Mouse (Mus musculus) hindbrain, embryonic 13.5 days (tissue): ENCODE data around the gene Klhl35. TPM values are rescaled to one million over a fixed set of nuclear protein-coding genes. Genes with fewer than 3 reads are reported as not detected.
A peak's percentile ranks its signal among the peaks of the same experiment; 100 is the strongest.

ENCODE experiments used
- ATAC-seq: fragments of 200-750 bp; cut with Nextera tagmentation; 2 replicates; pipeline ENCODE4 v1.8.0; 2017; ENCODE audit warnings: moderate TSS enrichment; ENCODE audit not compliant: low FRiP score
- H3K27ac ChIP-seq: fragments of 300-500 bp; sonication (generic); 2 replicates; pipeline ENCODE4 v1.5.1; 2015; ENCODE audit warnings: inconsistent platforms, mild to moderate bottlenecking, moderate library complexity
- H3K27me3 ChIP-seq: fragments of 300-500 bp; sonication (generic); 2 replicates; pipeline ENCODE4 v1.6.1; 2015; ENCODE audit warnings: mild to moderate bottlenecking, inconsistent platforms
- H3K36me3 ChIP-seq: fragments of 300-500 bp; sonication (generic); 2 replicates; pipeline ENCODE4 v1.6.1; 2015; ENCODE audit warnings: mild to moderate bottlenecking, inconsistent platforms
- H3K4me1 ChIP-seq: fragments of 300-500 bp; sonication (generic); replicated peaks from 2 replicates; pipeline ENCODE4 v1.6.1; 2015; ENCODE audit warnings: inconsistent platforms
- H3K4me2 ChIP-seq: fragments of 300-500 bp; sonication (generic); 2 replicates; pipeline ENCODE4 v1.6.1; 2015; ENCODE audit warnings: inconsistent platforms, mild to moderate bottlenecking, moderate library complexity
- H3K4me3 ChIP-seq: fragments of 300-500 bp; sonication (generic); 2 replicates; pipeline ENCODE4 v1.5.1; 2015; ENCODE audit warnings: mild to moderate bottlenecking, inconsistent platforms
- H3K9ac ChIP-seq: fragments of 300-500 bp; sonication (generic); 2 replicates; pipeline ENCODE4 v1.6.1; 2015; ENCODE audit warnings: mild to moderate bottlenecking, inconsistent platforms
- H3K9me3 ChIP-seq: fragments of 300-500 bp; sonication (generic); 2 replicates; pipeline ENCODE4 v1.6.1; 2016; ENCODE audit warnings: inconsistent platforms
- WGBS: fragments of 180-500 bp; shearing (Covaris S2); methylation state at CpG from one replicate; pipeline ENCODE4 v1.1.7; 2015; 5-methylcytosine and 5-hydroxymethylcytosine counted together
- polyA plus RNA-seq: library from polyadenylated mRNA; unstranded; fragments of >200 nt; fragmentation: Nextera tagmentation; extraction: Ambion mirVana; gene quantifications from 2 replicates; pipeline ENCODE4 v1.2.1, GENCODE M21; 2015

Gene Klhl35
- polyA plus RNA-seq, 1 experiment from 2014 or later: 12.2 TPM

GRCm38 (mm10) chr7:99434672-99435250 is 31.0 kb upstream of the Klhl35 start:
- ATAC-seq: no peak
- Histone ChIP-seq H3K9me3 (no peaks in the 10 kb centered on the region), H3K4me1 (peaks cover 47% of the 10 kb centered on the region), H3K4me2 (no peak overlapping the region), H3K9ac (peak overlapping the region; percentile 49), H3K27ac (peak overlapping the region; percentile 42; the same call in 1 of the 2 replicates), H3K27me3 (no peaks in the 10 kb centered on the region), H3K4me3 (no peak overlapping the region), H3K36me3 (peaks cover 14% of the 10 kb centered on the region)
- WGBS: 53% methylated on average over 12 of the region's 12 CpGs

GRCm38 (mm10) chr7:99436530-99436929 is 29.3 kb upstream of the Klhl35 start:
- ATAC-seq: no peak
- Histone ChIP-seq H3K9ac (0 out of 2 replicates have a peak overlapping the region, but pooled peaks have one; percentile 39), H3K27me3 (no peaks in the 10 kb centered on the region), H3K9me3 (no peaks in the 10 kb centered on the region), H3K4me3 (no peak overlapping the region), H3K27ac (peak overlapping the region; percentile 4; the same call in 1 of the 2 replicates), H3K4me1 (peaks cover 57% of the 10 kb centered on the region), H3K36me3 (peaks cover 24% of the 10 kb centered on the region), H3K4me2 (no peak overlapping the region)
- 5% methylated on average over 4 of the region's 4 CpGs for WGBS

GRCm38 (mm10) chr7:99438881-99439280 is 26.9 kb upstream of the Klhl35 start:
- Histone ChIP-seq H3K4me1 (peaks cover 56% of the 10 kb centered on the region), H3K9ac (no peak overlapping the region), H3K4me2 (no peak overlapping the region), H3K36me3 (peaks cover 33% of the 10 kb centered on the region), H3K27ac (no peak overlapping the region), H3K27me3 (no peaks in the 10 kb centered on the region), H3K4me3 (no peak overlapping the region), H3K9me3 (no peaks in the 10 kb centered on the region)
- ATAC-seq: no peak
- 63% methylated on average over 10 of the region's 10 CpGs for WGBS

- H3K27me3 ChIP-seq: no peaks in the 10 kb centered on the region
- 0 out of 2 replicates have a peak overlapping the region, but pooled peaks have one; percentile 14 for H3K9ac ChIP-seq
- H3K36me3 ChIP-seq: peaks cover 41% of the 10 kb centered on the region
- WGBS: 20% methylated on average over 6 of the region's 6 CpGs
- 0 out of 2 replicates have a peak, but pooled peaks have one; percentile 16 for ATAC-seq
- H3K4me3 ChIP-seq: no peak overlapping the region
- peak overlapping the region; percentile 30 for H3K27ac ChIP-seq
- no peak overlapping the region for H3K4me2 ChIP-seq
- H3K4me1 ChIP-seq: peaks cover 37% of the 10 kb centered on the region
- no peaks in the 10 kb centered on the region for H3K9me3 ChIP-seq
Observed at GRCm38 (mm10) chr7:99441534-99442072, 24.2 kb upstream of the Klhl35 start.

- 0 out of 2 replicates have a peak overlapping the region, but pooled peaks have one; percentile 35 for H3K9ac ChIP-seq
- H3K9me3 ChIP-seq: no peaks in the 10 kb centered on the region
- H3K36me3 ChIP-seq: peaks cover 39% of the 10 kb centered on the region
- no peaks in the 10 kb centered on the region for H3K27me3 ChIP-seq
- H3K4me1 ChIP-seq: peaks cover 45% of the 10 kb centered on the region
- ATAC-seq: no peak
- 55% methylated on average over 5 of the region's 5 CpGs for WGBS
- H3K4me3 ChIP-seq: no peak overlapping the region
- peak overlapping the region; percentile 56 for H3K27ac ChIP-seq
- no peak overlapping the region for H3K4me2 ChIP-seq
Observed at GRCm38 (mm10) chr7:99443164-99443563, 22.6 kb upstream of the Klhl35 start.

- Histone ChIP-seq H3K27me3 (no peaks in the 10 kb centered on the region), H3K4me2 (no peak overlapping the region), H3K9ac (no peak overlapping the region), H3K4me1 (peaks cover 53% of the 10 kb centered on the region), H3K9me3 (no peaks in the 10 kb centered on the region), H3K36me3 (peaks cover 33% of the 10 kb centered on the region), H3K4me3 (no peak overlapping the region), H3K27ac (no peak overlapping the region)
- no peak for ATAC-seq
- 74% methylated on average over 6 of the region's 6 CpGs for WGBS
Observed at GRCm38 (mm10) chr7:99444012-99444411, 21.8 kb upstream of the Klhl35 start.

GRCm38 (mm10) chr7:99445833-99446232 is 20.0 kb upstream of the Klhl35 start:
- Histone ChIP-seq H3K4me2 (no peak overlapping the region), H3K27me3 (no peaks in the 10 kb centered on the region), H3K9ac (peak overlapping the region; percentile 49; the same call in 1 of the 2 replicates), H3K4me1 (peaks cover 66% of the 10 kb centered on the region), H3K36me3 (peaks cover 28% of the 10 kb centered on the region), H3K4me3 (no peak overlapping the region), H3K9me3 (no peaks in the 10 kb centered on the region), H3K27ac (peak overlapping the region; percentile 48; the same call in 1 of the 2 replicates)
- WGBS: 63% methylated on average over 2 of the region's 2 CpGs
- no peak for ATAC-seq

GRCm38 (mm10) chr7:99447323-99447722 is 18.5 kb upstream of the Klhl35 start:
- Histone ChIP-seq H3K4me3 (no peak overlapping the region), H3K36me3 (peaks cover 18% of the 10 kb centered on the region), H3K4me1 (peaks cover 54% of the 10 kb centered on the region), H3K4me2 (no peak overlapping the region), H3K9ac (peak overlapping the region; percentile 30; the same call in 1 of the 2 replicates), H3K27ac (no peak overlapping the region), H3K9me3 (no peaks in the 10 kb centered on the region), H3K27me3 (no peaks in the 10 kb centered on the region)
- no peak for ATAC-seq
- WGBS: 56% methylated on average over 5 of the region's 5 CpGs

- Histone ChIP-seq H3K9ac (0 out of 2 replicates have a peak overlapping the region, but pooled peaks have one; percentile 29), H3K4me1 (peaks cover 45% of the 10 kb centered on the region), H3K9me3 (no peaks in the 10 kb centered on the region), H3K27me3 (no peaks in the 10 kb centered on the region), H3K27ac (peak overlapping the region; percentile 76), H3K4me2 (no peak overlapping the region), H3K36me3 (peaks cover 19% of the 10 kb centered on the region), H3K4me3 (no peak overlapping the region)
- no peak for ATAC-seq
- 71% methylated on average over 5 of the region's 5 CpGs for WGBS
Observed at GRCm38 (mm10) chr7:99448619-99449018, 17.2 kb upstream of the Klhl35 start.

- no peak overlapping the region for H3K4me2 ChIP-seq
- 36% methylated on average over 8 of the region's 8 CpGs for WGBS
- ATAC-seq: no peak
- no peaks in the 10 kb centered on the region for H3K27me3 ChIP-seq
- H3K9me3 ChIP-seq: no peaks in the 10 kb centered on the region
- peaks cover 23% of the 10 kb centered on the region for H3K36me3 ChIP-seq
- no peak overlapping the region for H3K4me3 ChIP-seq
- 0 out of 2 replicates have a peak overlapping the region, but pooled peaks have one; percentile 29 for H3K9ac ChIP-seq
- H3K4me1 ChIP-seq: peaks cover 45% of the 10 kb centered on the region
- peak overlapping the region; percentile 76 for H3K27ac ChIP-seq
Observed at GRCm38 (mm10) chr7:99449063-99449462, 16.7 kb upstream of the Klhl35 start.

GRCm38 (mm10) chr7:99449751-99450150 is 16.1 kb upstream of the Klhl35 start:
- 26% methylated on average over 3 of the region's 3 CpGs for WGBS
- no peak overlapping the region for H3K4me3 ChIP-seq
- H3K27me3 ChIP-seq: no peaks in the 10 kb centered on the region
- H3K9ac ChIP-seq: peak overlapping the region; percentile 43; the same call in 1 of the 2 replicates
- peak overlapping the region; percentile 76 for H3K27ac ChIP-seq
- H3K4me2 ChIP-seq: no peak overlapping the region
- no peaks in the 10 kb centered on the region for H3K9me3 ChIP-seq
- peaks cover 45% of the 10 kb centered on the region for H3K4me1 ChIP-seq
- ATAC-seq: no peak
- peaks cover 23% of the 10 kb centered on the region for H3K36me3 ChIP-seq

- peak; percentile 46 for ATAC-seq
- H3K4me1 ChIP-seq: peaks cover 42% of the 10 kb centered on the region
- peaks cover 28% of the 10 kb centered on the region for H3K36me3 ChIP-seq
- WGBS: 0% methylated on average over 3 of the region's 3 CpGs
- no peak overlapping the region for H3K9ac ChIP-seq
- no peak overlapping the region for H3K4me3 ChIP-seq
- no peaks in the 10 kb centered on the region for H3K27me3 ChIP-seq
- no peak overlapping the region for H3K27ac ChIP-seq
- no peaks in the 10 kb centered on the region for H3K9me3 ChIP-seq
- no peak overlapping the region for H3K4me2 ChIP-seq
Observed at GRCm38 (mm10) chr7:99450703-99451102, 15.1 kb upstream of the Klhl35 start.
